Mouse (Mus musculus) spleen, adult 2 months (tissue): ENCODE data around the gene Lin37.

ENCODE experiments used
- CTCF ChIP-seq: fragments of 200-500 bp; IDR thresholded peaks from 2 replicates; pipeline ENCODE4 v1.5.1; 2011; ENCODE audit warnings: mild to moderate bottlenecking, inconsistent platforms; ENCODE audit not compliant: insufficient read depth, insufficient read length, insufficient replicate concordance; ENCODE audit errors: extremely low read depth
- POLR2A ChIP-seq: fragments of 200-500 bp; IDR thresholded peaks from 2 replicates; pipeline ENCODE4 v1.6.1; 2011; ENCODE audit warnings: low read depth, low read length, inconsistent platforms

- TF ChIP-seq POLR2A (no peak), CTCF (peak; percentile 80; the same call in 1 of the 2 replicates)
Measured at GRCm38 (mm10) chr7:30589435-30590301, 30.0 kb upstream of the Lin37 start.
